Mouse (Mus musculus): ENCODE data around the gene Ucn2. TPM values are rescaled to one million over a fixed set of nuclear protein-coding genes. Genes with fewer than 3 reads are reported as not detected.

The Ucn2 gene
- polyA plus RNA-seq, 1 experiment, result 1.3 TPM

- H3K4me1 ChIP-seq (replicated peaks; ENCODE audit: control insufficient read depth, insufficient read depth, low read length), result no peaks in the 10 kb centered on the region
- no peak for DNase-seq
- WGBS, result 94% methylated on average over 9 of the region's 9 CpGs
- no peaks in the 10 kb centered on the region; the same call in 1 of the 2 replicates for H3K27me3 ChIP-seq (ENCODE audit: control insufficient read depth, insufficient read depth, low read length)
- TF ChIP-seq POLR2A (IDR thresholded peaks at IDR 0.05; ENCODE audit: control insufficient read depth, extremely low read depth, insufficient read depth, low read length, poor library complexity) (no peak), CTCF (IDR thresholded peaks at IDR 0.05; ENCODE audit: borderline replicate concordance, control insufficient read depth, extremely low read depth, insufficient read depth, low read length, poor library complexity) (no peak)
- H3K4me3 ChIP-seq (ENCODE audit: control insufficient read depth, insufficient read depth, low read length), result no peak overlapping the region
- no peak overlapping the region for H3K27ac ChIP-seq (ENCODE audit: control insufficient read depth, insufficient read depth, low read length)
- H3K36me3 ChIP-seq (ENCODE audit: control insufficient read depth, insufficient read depth, low read length), result peaks cover 48% of the 10 kb centered on the region
These were observed 35.7 kb upstream of the Ucn2 start for GRCm38 (mm10) chr9:108949967-108950728.

GRCm38 (mm10) chr9:108953081-108953636 lies 32.7 kb upstream of the Ucn2 start, which contains the start of gene Col7a1:
Gene Col7a1, plus strand, starts transcription at chr9:108953586.
- H3K4me3 ChIP-seq (ENCODE audit: control insufficient read depth, insufficient read depth, low read length), result no peak within 1 kb of the TSS
- no peaks in the 10 kb centered on the region for H3K4me1 ChIP-seq (replicated peaks; ENCODE audit: control insufficient read depth, insufficient read depth, low read length)
- H3K27me3 ChIP-seq (ENCODE audit: control insufficient read depth, insufficient read depth, low read length), result no peaks in the 10 kb centered on the region; the same call in 1 of the 2 replicates
- TF ChIP-seq CTCF (IDR thresholded peaks at IDR 0.05; ENCODE audit: borderline replicate concordance, control insufficient read depth, extremely low read depth, insufficient read depth, low read length, poor library complexity) (no peak), POLR2A (IDR thresholded peaks at IDR 0.05; ENCODE audit: control insufficient read depth, extremely low read depth, insufficient read depth, low read length, poor library complexity) (no peak)
- DNase-seq, result no peak
- H3K36me3 ChIP-seq (ENCODE audit: control insufficient read depth, insufficient read depth, low read length), result peaks cover 18% of the 10 kb centered on the region
- WGBS, result 31% methylated on average over 15 of the region's 15 CpGs
- H3K27ac ChIP-seq (ENCODE audit: control insufficient read depth, insufficient read depth, low read length), result no peak within 1 kb of the TSS

GRCm38 (mm10) chr9:108955241-108955640 lies 30.6 kb upstream of the Ucn2 start:
- 92% methylated on average over 11 of the region's 11 CpGs for WGBS
- no peak overlapping the region for H3K27ac ChIP-seq (ENCODE audit: control insufficient read depth, insufficient read depth, low read length)
- H3K4me3 ChIP-seq (ENCODE audit: control insufficient read depth, insufficient read depth, low read length), result no peak overlapping the region
- DNase-seq, result no peak
- H3K4me1 ChIP-seq (replicated peaks; ENCODE audit: control insufficient read depth, insufficient read depth, low read length), result no peaks in the 10 kb centered on the region
- H3K27me3 ChIP-seq (ENCODE audit: control insufficient read depth, insufficient read depth, low read length), result no peaks in the 10 kb centered on the region; the same call in 1 of the 2 replicates
- TF ChIP-seq POLR2A (IDR thresholded peaks at IDR 0.05; ENCODE audit: control insufficient read depth, extremely low read depth, insufficient read depth, low read length, poor library complexity), result no peak
- no peak for TF ChIP-seq CTCF (IDR thresholded peaks at IDR 0.05; ENCODE audit: borderline replicate concordance, control insufficient read depth, extremely low read depth, insufficient read depth, low read length, poor library complexity)
- H3K36me3 ChIP-seq (ENCODE audit: control insufficient read depth, insufficient read depth, low read length), result no peaks in the 10 kb centered on the region; the same call in 1 of the 2 replicates

- Histone ChIP-seq H3K27ac (ENCODE audit: control insufficient read depth, insufficient read depth, low read length) (no peak overlapping the region), H3K36me3 (ENCODE audit: control insufficient read depth, insufficient read depth, low read length) (no peaks in the 10 kb centered on the region), H3K27me3 (ENCODE audit: control insufficient read depth, insufficient read depth, low read length) (no peaks in the 10 kb centered on the region; the same call in 1 of the 2 replicates), H3K4me1 (replicated peaks; ENCODE audit: control insufficient read depth, insufficient read depth, low read length) (no peaks in the 10 kb centered on the region), H3K4me3 (ENCODE audit: control insufficient read depth, insufficient read depth, low read length) (no peak overlapping the region)
- TF ChIP-seq CTCF (IDR thresholded peaks at IDR 0.05; ENCODE audit: borderline replicate concordance, control insufficient read depth, extremely low read depth, insufficient read depth, low read length, poor library complexity), result no peak
- no peak for TF ChIP-seq POLR2A (IDR thresholded peaks at IDR 0.05; ENCODE audit: control insufficient read depth, extremely low read depth, insufficient read depth, low read length, poor library complexity)
- WGBS, result 91% methylated on average over 11 of the region's 11 CpGs
- DNase-seq, result no peak
These were observed 30.0 kb upstream of the Ucn2 start for GRCm38 (mm10) chr9:108955846-108956245.

- 91% methylated on average over 3 of the region's 3 CpGs for WGBS
- Histone ChIP-seq H3K36me3 (ENCODE audit: control insufficient read depth, insufficient read depth, low read length) (no peaks in the 10 kb centered on the region), H3K4me1 (replicated peaks; ENCODE audit: control insufficient read depth, insufficient read depth, low read length) (no peaks in the 10 kb centered on the region), H3K27ac (ENCODE audit: control insufficient read depth, insufficient read depth, low read length) (no peak overlapping the region), H3K4me3 (ENCODE audit: control insufficient read depth, insufficient read depth, low read length) (no peak overlapping the region), H3K27me3 (ENCODE audit: control insufficient read depth, insufficient read depth, low read length) (no peaks in the 10 kb centered on the region)
- no peak for DNase-seq
- TF ChIP-seq CTCF (IDR thresholded peaks at IDR 0.05; ENCODE audit: borderline replicate concordance, control insufficient read depth, extremely low read depth, insufficient read depth, low read length, poor library complexity) (no peak), POLR2A (IDR thresholded peaks at IDR 0.05; ENCODE audit: control insufficient read depth, extremely low read depth, insufficient read depth, low read length, poor library complexity) (no peak)
These were observed 22.2 kb upstream of the Ucn2 start for GRCm38 (mm10) chr9:108963577-108963976.

- no peak for DNase-seq
- Histone ChIP-seq H3K36me3 (ENCODE audit: control insufficient read depth, insufficient read depth, low read length) (no peaks in the 10 kb centered on the region), H3K27me3 (ENCODE audit: control insufficient read depth, insufficient read depth, low read length) (no peaks in the 10 kb centered on the region), H3K4me1 (replicated peaks; ENCODE audit: control insufficient read depth, insufficient read depth, low read length) (no peaks in the 10 kb centered on the region), H3K27ac (ENCODE audit: control insufficient read depth, insufficient read depth, low read length) (no peak overlapping the region), H3K4me3 (ENCODE audit: control insufficient read depth, insufficient read depth, low read length) (no peak overlapping the region)
- 76% methylated on average over 6 of the region's 6 CpGs for WGBS
- TF ChIP-seq CTCF (IDR thresholded peaks at IDR 0.05; ENCODE audit: borderline replicate concordance, control insufficient read depth, extremely low read depth, insufficient read depth, low read length, poor library complexity), result no peak
- TF ChIP-seq POLR2A (IDR thresholded peaks at IDR 0.05; ENCODE audit: control insufficient read depth, extremely low read depth, insufficient read depth, low read length, poor library complexity), result no peak
These were observed 21.5 kb upstream of the Ucn2 start for GRCm38 (mm10) chr9:108964338-108964737.
